Mouse (Mus musculus) intestine, postnatal 0 days (tissue): ENCODE measurements at regions not wholly inside any gene's neighbourhood (a gene's known extent, or its start where the extent isn't known, plus 50 kb on each side); places are given as distances from the start of the nearest gene placed in this dataset.

Experiments used
- ATAC-seq: fragments of 200-750 bp; cut with Nextera tagmentation; 2 replicates; pipeline ENCODE4 v1.8.0; 2017; ENCODE audit warnings: mild to moderate bottlenecking, moderate TSS enrichment, moderate library complexity
- H3K27ac ChIP-seq: fragments of 300-500 bp; sonication (generic); 2 replicates; pipeline ENCODE4 v1.5.1; 2014; ENCODE audit warnings: mild to moderate bottlenecking, low read depth, low read length, moderate library complexity
- H3K27me3 ChIP-seq: fragments of 300-500 bp; sonication (generic); replicated peaks from 2 replicates; pipeline ENCODE4 v1.6.1; 2014; ENCODE audit warnings: low read length, mixed read lengths; ENCODE audit not compliant: control insufficient read depth, insufficient read depth
- H3K36me3 ChIP-seq: fragments of 300-500 bp; sonication (generic); 2 replicates; pipeline ENCODE4 v1.6.1; 2014; ENCODE audit warnings: mild to moderate bottlenecking, moderate library complexity; ENCODE audit not compliant: control insufficient read depth, insufficient read depth
- H3K4me1 ChIP-seq: fragments of 300-500 bp; sonication (generic); replicated peaks from 2 replicates; pipeline ENCODE4 v1.6.1; 2014; ENCODE audit warnings: antibody characterized with exemption, low read length, mixed read lengths; ENCODE audit not compliant: control insufficient read depth, insufficient read depth
- H3K4me2 ChIP-seq: fragments of 300-500 bp; sonication (generic); replicated peaks from 2 replicates; pipeline ENCODE4 v1.6.1; 2014; ENCODE audit warnings: low read depth, mild to moderate bottlenecking, moderate library complexity
- H3K4me3 ChIP-seq: fragments of 300-500 bp; sonication (generic); 2 replicates; pipeline ENCODE4 v1.5.1; 2014; ENCODE audit warnings: low read depth, low read length
- H3K9ac ChIP-seq: fragments of 300-500 bp; sonication (generic); 2 replicates; pipeline ENCODE4 v1.6.1; 2014; ENCODE audit warnings: mild to moderate bottlenecking, low read depth, low read length
- H3K9me3 ChIP-seq: fragments of 300-500 bp; sonication (generic); 2 replicates; pipeline ENCODE4 v1.6.1; 2016; ENCODE audit warnings: mixed run types; ENCODE audit not compliant: control insufficient read depth
- CTCF ChIP-seq: sonication (generic); IDR thresholded peaks from 2 replicates; pipeline ENCODE4 v1.5.1; 2016; ENCODE audit warnings: low read depth, mild to moderate bottlenecking, control low read depth, antibody characterized with exemption, moderate library complexity
- WGBS: fragments of 180-500 bp; shearing (Covaris S2); extraction: QIAGEN DNeasy Blood & Tissue Kit; methylation state at CpG from one replicate; pipeline ENCODE4 v1.1.7; 2014; 5-methylcytosine and 5-hydroxymethylcytosine counted together

GRCm38 (mm10) chr9:69856621-69857020 is 95.9 kb upstream of the Foxb1 start:
- H3K4me2 ChIP-seq: no peak overlapping the region
- TF ChIP-seq CTCF: no peak
- ATAC-seq: no peak
- H3K9ac ChIP-seq: no peak overlapping the region
- no peaks in the 10 kb centered on the region for H3K9me3 ChIP-seq
- no peaks in the 10 kb centered on the region for H3K36me3 ChIP-seq
- no peaks in the 10 kb centered on the region for H3K27me3 ChIP-seq
- H3K27ac ChIP-seq: no peak overlapping the region
- H3K4me1 ChIP-seq: no peaks in the 10 kb centered on the region
- H3K4me3 ChIP-seq: no peak overlapping the region
- 88% methylated on average over 7 of the region's 7 CpGs for WGBS

- TF ChIP-seq CTCF: no peak
- Histone ChIP-seq H3K4me2 (no peak overlapping the region), H3K4me3 (no peak overlapping the region), H3K36me3 (no peaks in the 10 kb centered on the region), H3K4me1 (no peaks in the 10 kb centered on the region), H3K27me3 (no peaks in the 10 kb centered on the region), H3K9me3 (no peaks in the 10 kb centered on the region), H3K9ac (no peak overlapping the region), H3K27ac (no peak overlapping the region)
- ATAC-seq: no peak
- 79% methylated on average over 3 of the region's 3 CpGs for WGBS
These were observed 97.9 kb upstream of the Foxb1 start for GRCm38 (mm10) chr9:69858619-69859018.

GRCm38 (mm10) chr9:69870182-69870581 is 109.4 kb upstream of the Foxb1 start:
- no peak overlapping the region for H3K27ac ChIP-seq
- no peak for ATAC-seq
- no peaks in the 10 kb centered on the region for H3K27me3 ChIP-seq
- H3K4me3 ChIP-seq: no peak overlapping the region
- no peaks in the 10 kb centered on the region for H3K36me3 ChIP-seq
- H3K4me1 ChIP-seq: no peaks in the 10 kb centered on the region
- no peak overlapping the region for H3K4me2 ChIP-seq
- peak; percentile 49 for TF ChIP-seq CTCF
- H3K9ac ChIP-seq: no peak overlapping the region
- H3K9me3 ChIP-seq: no peaks in the 10 kb centered on the region
- 73% methylated on average over 4 of the region's 4 CpGs for WGBS

GRCm38 (mm10) chr9:69886351-69886750 is 102.9 kb upstream of the Bnip2 start:
- Histone ChIP-seq H3K36me3 (no peaks in the 10 kb centered on the region), H3K4me3 (no peak overlapping the region), H3K9ac (no peak overlapping the region), H3K9me3 (no peaks in the 10 kb centered on the region), H3K27ac (no peak overlapping the region), H3K4me1 (no peaks in the 10 kb centered on the region), H3K27me3 (no peaks in the 10 kb centered on the region), H3K4me2 (no peak overlapping the region)
- TF ChIP-seq CTCF: no peak
- WGBS: 63% methylated on average over 5 of the region's 5 CpGs
- no peak for ATAC-seq

- H3K9me3 ChIP-seq: no peaks in the 10 kb centered on the region
- ATAC-seq: no peak
- no peak overlapping the region for H3K4me2 ChIP-seq
- H3K4me3 ChIP-seq: no peak overlapping the region
- H3K27ac ChIP-seq: no peak overlapping the region
- no peaks in the 10 kb centered on the region for H3K4me1 ChIP-seq
- H3K36me3 ChIP-seq: no peaks in the 10 kb centered on the region
- H3K9ac ChIP-seq: no peak overlapping the region
- WGBS: 56% methylated on average over 10 of the region's 10 CpGs
- H3K27me3 ChIP-seq: no peaks in the 10 kb centered on the region
- no peak for TF ChIP-seq CTCF
These were observed 91.2 kb upstream of the Bnip2 start for GRCm38 (mm10) chr9:69898016-69898415.

- no peaks in the 10 kb centered on the region for H3K36me3 ChIP-seq
- no peaks in the 10 kb centered on the region for H3K4me1 ChIP-seq
- H3K9ac ChIP-seq: no peak overlapping the region
- H3K4me3 ChIP-seq: no peak overlapping the region
- ATAC-seq: no peak
- no peaks in the 10 kb centered on the region for H3K27me3 ChIP-seq
- H3K27ac ChIP-seq: no peak overlapping the region
- H3K4me2 ChIP-seq: no peak overlapping the region
- WGBS: 22% methylated on average over 11 of the region's 11 CpGs
- no peaks in the 10 kb centered on the region for H3K9me3 ChIP-seq
- peak; percentile 55 for TF ChIP-seq CTCF
These were observed 89.9 kb upstream of the Bnip2 start for GRCm38 (mm10) chr9:69899371-69899770.

- Histone ChIP-seq H3K27ac (no peak overlapping the region), H3K36me3 (no peaks in the 10 kb centered on the region), H3K4me1 (no peaks in the 10 kb centered on the region), H3K4me3 (no peak overlapping the region), H3K4me2 (no peak overlapping the region), H3K9ac (no peak overlapping the region), H3K27me3 (no peaks in the 10 kb centered on the region), H3K9me3 (no peaks in the 10 kb centered on the region)
- WGBS: 54% methylated on average over 6 of the region's 6 CpGs
- ATAC-seq: no peak
- no peak for TF ChIP-seq CTCF
These were observed 88.4 kb upstream of the Bnip2 start for GRCm38 (mm10) chr9:69900871-69901270.
